Mouse (Mus musculus) lung, postnatal 0 days (tissue): ENCODE data around the gene Foxm1. TPM values are rescaled to one million over a fixed set of nuclear protein-coding genes. Genes with fewer than 3 reads are reported as not detected.
"Not testable (repeated sequence)": the region's sequence is repeated elsewhere in the genome, so short reads cannot be mapped to it uniquely, and the experiment has no call there.

ENCODE experiments used
- ATAC-seq: fragments of 200-750 bp; cut with Nextera tagmentation; 2 replicates; pipeline ENCODE4 v1.8.0; 2017; ENCODE audit warnings: moderate library complexity
- DNase-seq: peaks from one replicate; pipeline ENCODE4 v3.0.0-alpha.2; 2016; ENCODE audit warnings: low spot score
- H3K27ac ChIP-seq: fragments of 300-500 bp; sonication (generic); 2 replicates; pipeline ENCODE4 v1.5.1; 2014; ENCODE audit warnings: antibody characterized with exemption, mild to moderate bottlenecking, low read length, mixed read lengths
- H3K27me3 ChIP-seq: fragments of 300-500 bp; sonication (generic); replicated peaks from 2 replicates; pipeline ENCODE4 v1.6.1; 2014; ENCODE audit warnings: low read length, mixed read lengths; ENCODE audit not compliant: insufficient read depth
- H3K36me3 ChIP-seq: fragments of 300-500 bp; sonication (generic); 2 replicates; pipeline ENCODE4 v1.6.1; 2014; ENCODE audit warnings: low read length, mixed read lengths; ENCODE audit not compliant: insufficient read depth
- H3K4me1 ChIP-seq: fragments of 300-500 bp; sonication (generic); 2 replicates; pipeline ENCODE4 v1.6.1; 2014; ENCODE audit warnings: antibody characterized with exemption, low read depth, low read length, mixed read lengths; ENCODE audit not compliant: insufficient read depth
- H3K4me2 ChIP-seq: fragments of 300-500 bp; sonication (generic); replicated peaks from 2 replicates; pipeline ENCODE4 v1.6.1; 2014; ENCODE audit warnings: low read depth, mild to moderate bottlenecking, low read length, moderate library complexity, mixed read lengths
- H3K4me3 ChIP-seq: fragments of 300-500 bp; sonication (generic); 2 replicates; pipeline ENCODE4 v1.5.1; 2014; ENCODE audit warnings: low read depth, low read length
- H3K9ac ChIP-seq: fragments of 300-500 bp; sonication (generic); replicated peaks from 2 replicates; pipeline ENCODE4 v1.6.1; 2014; ENCODE audit warnings: low read depth, mild to moderate bottlenecking
- H3K9me3 ChIP-seq: fragments of 300-500 bp; sonication (generic); 2 replicates; pipeline ENCODE4 v1.6.1; 2016; ENCODE audit warnings: low read length, mixed read lengths
- CTCF ChIP-seq: IDR thresholded peaks from 2 replicates; pipeline ENCODE4 v1.5.1; 2016; ENCODE audit warnings: antibody characterized with exemption, mild to moderate bottlenecking
- EP300 ChIP-seq: IDR thresholded peaks from 2 replicates; pipeline ENCODE4 v1.6.1; 2016; ENCODE audit warnings: antibody characterized with exemption, mild to moderate bottlenecking, control low read depth
- WGBS: fragments of 180-500 bp; shearing (Covaris S2); extraction: QIAGEN DNeasy Blood & Tissue Kit; methylation state at CpG from one replicate; pipeline ENCODE4 v1.1.7; 2014; 5-methylcytosine and 5-hydroxymethylcytosine counted together
- polyA plus RNA-seq: library from polyadenylated mRNA; unstranded; fragments of >200 nt; fragmentation: Nextera tagmentation; extraction: Ambion mirVana; gene quantifications from 2 replicates; pipeline ENCODE4 v1.2.1, GENCODE M21; 2015

The Foxm1 gene
- polyA plus RNA-seq, 1 experiment from 2014 or later = 1.3 TPM

DNA sequence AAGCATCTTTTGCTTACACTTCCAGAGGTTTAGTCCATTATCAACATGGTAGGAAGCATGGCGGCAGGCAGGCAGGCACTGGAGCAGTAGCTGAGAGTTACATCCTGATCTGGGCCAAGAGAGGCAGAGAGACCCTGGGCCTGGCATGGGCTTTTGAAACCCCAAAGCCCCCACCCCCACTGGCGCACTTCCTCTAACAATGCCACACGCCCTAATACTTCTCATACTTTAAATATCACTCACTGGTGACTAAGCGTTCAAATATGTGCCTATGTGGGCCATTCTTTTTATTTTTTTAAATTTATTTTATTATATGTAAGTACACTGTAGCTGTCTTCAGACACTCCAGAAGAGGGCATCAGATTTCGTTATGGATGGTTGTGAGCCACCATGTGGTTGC, 3.7 kb downstream of the Foxm1 start:
- Histone ChIP-seq H3K9ac (no peak overlapping the region), H3K27me3 (no peaks in the 10 kb centered on the region), H3K4me2 (no peak overlapping the region), H3K27ac (no peak overlapping the region), H3K9me3 (no peaks in the 10 kb centered on the region), H3K4me3 (no peak overlapping the region), H3K36me3 (peaks cover 4% of the 10 kb centered on the region; the same call in 1 of the 2 replicates), H3K4me1 (no peaks in the 10 kb centered on the region)
- no peak for ATAC-seq
- TF ChIP-seq CTCF (no peak), EP300 (no peak)
- DNase-seq = no peak
- 80% methylated on average over 5 of the region's 5 CpGs for WGBS

DNA sequence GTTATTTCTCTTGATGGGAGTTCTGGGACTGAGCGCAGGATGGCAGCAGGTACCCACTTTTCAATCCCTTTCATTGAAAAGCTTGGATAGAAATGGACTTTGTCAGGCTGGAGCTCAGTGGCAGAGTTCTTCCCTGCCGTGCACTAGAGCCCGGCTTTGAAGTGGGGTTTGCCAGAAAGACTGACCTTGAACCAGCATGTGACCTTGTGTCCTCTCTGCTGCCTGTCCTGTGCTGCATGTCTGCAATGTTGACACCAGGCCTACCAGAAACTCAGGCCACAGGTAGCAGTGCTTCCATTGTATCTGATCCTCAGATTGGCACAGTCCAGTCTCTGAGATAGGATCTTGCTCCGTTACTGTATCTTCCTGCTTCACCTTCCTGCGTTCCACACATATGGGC, 7.3 kb downstream of the Foxm1 start:
- DNase-seq = no peak
- Histone ChIP-seq H3K4me1 (no peaks in the 10 kb centered on the region), H3K9me3 (no peaks in the 10 kb centered on the region), H3K36me3 (peaks cover 8% of the 10 kb centered on the region; the same call in 1 of the 2 replicates), H3K4me2 (no peak overlapping the region), H3K27me3 (no peaks in the 10 kb centered on the region), H3K4me3 (no peak overlapping the region), H3K27ac (no peak overlapping the region), H3K9ac (no peak overlapping the region)
- no peak for TF ChIP-seq EP300
- no peak for TF ChIP-seq CTCF
- ATAC-seq = no peak
- 90% methylated on average over 5 of the region's 5 CpGs for WGBS

DNA sequence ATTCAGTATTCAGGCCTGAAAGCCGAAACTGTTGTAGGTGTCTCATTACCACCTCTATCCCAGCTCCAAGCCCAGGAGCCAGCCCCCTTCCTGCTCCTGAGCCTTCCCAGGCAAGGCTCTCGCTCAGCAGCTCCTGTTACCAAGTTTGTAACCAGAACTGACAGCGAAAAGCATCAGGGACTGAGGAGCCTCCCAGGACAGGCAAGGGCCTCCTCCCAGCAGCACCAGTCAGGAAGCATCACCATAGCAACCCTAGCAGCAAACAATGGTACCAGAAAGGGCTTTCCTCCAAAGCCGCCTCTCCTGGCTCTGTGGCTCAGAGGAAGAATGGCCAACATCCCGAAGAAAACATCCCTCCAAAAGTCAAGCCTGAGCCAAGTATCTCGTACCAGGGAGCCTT, 12.4 kb downstream of the Foxm1 start, which contains the start of the genes Tex52 and Gm44596:
Gene Tex52 (plus strand): TSS at position 265 of the 400 bp plus-strand sequence.
Gene Gm44596 (plus strand): TSS at position 312 of the 400 bp plus-strand sequence.
- peak; percentile 68 for ATAC-seq
- Histone ChIP-seq H3K4me3 (no peak within 1 kb of the TSS), H3K4me2 (no peak within 1 kb of the TSS), H3K9me3 (no peaks in the 10 kb centered on the region), H3K9ac (no peak within 1 kb of the TSS), H3K27ac (no peak within 1 kb of the TSS), H3K27me3 (no peaks in the 10 kb centered on the region), H3K4me1 (no peaks in the 10 kb centered on the region), H3K36me3 (peaks cover 8% of the 10 kb centered on the region; the same call in 1 of the 2 replicates)
- TF ChIP-seq EP300 (no peak), CTCF (no peak)
- 46% methylated on average over 6 of the region's 6 CpGs for WGBS
- DNase-seq = peak; percentile 40

DNA sequence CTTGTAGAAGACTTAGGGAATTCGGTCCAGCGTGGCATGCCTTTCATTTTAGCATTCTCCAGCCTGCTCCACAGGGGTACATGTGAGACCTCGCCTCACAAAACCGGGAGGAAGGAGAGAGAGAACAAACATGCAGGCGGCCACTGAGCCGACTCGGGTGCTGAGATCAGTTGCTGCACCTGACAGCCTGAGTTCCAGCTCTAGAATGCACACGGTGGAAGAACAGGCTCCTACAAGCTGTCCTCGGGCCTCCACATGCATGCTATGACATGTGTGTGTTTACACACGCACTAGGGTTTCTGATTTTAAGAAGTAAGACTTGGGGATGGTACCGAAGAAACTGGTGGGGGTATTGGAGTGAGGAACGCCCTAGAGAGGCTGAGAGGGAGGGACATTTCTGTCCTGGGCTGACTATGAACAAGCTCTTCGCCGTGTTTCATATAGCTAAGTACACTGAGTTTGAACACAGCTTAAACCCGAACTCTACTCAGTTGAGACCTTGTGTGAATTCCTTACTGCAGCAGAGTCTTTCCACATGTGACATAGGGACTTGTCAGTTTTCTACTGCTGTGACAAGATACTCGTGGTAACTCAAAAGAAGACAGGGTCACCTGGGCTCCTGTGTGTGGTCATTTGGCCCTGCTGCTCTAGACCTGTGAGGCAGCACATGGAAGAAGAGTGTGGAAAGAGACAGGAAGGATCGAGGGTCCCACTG, 13.8 kb downstream of the Foxm1 start:
- no peak overlapping the region for H3K9ac ChIP-seq
- H3K4me2 ChIP-seq = no peak overlapping the region
- no peaks in the 10 kb centered on the region for H3K4me1 ChIP-seq
- no peaks in the 10 kb centered on the region for H3K9me3 ChIP-seq
- H3K36me3 ChIP-seq = 0 out of 2 replicates have a peak, but pooled peaks cover 3% of the 10 kb centered on the region
- no peak for DNase-seq
- no peak overlapping the region for H3K4me3 ChIP-seq
- ATAC-seq = no peak
- no peak for TF ChIP-seq EP300
- no peak for TF ChIP-seq CTCF
- no peak overlapping the region for H3K27ac ChIP-seq
- H3K27me3 ChIP-seq = no peaks in the 10 kb centered on the region
- 81% methylated on average over 17 of the region's 17 CpGs for WGBS

DNA sequence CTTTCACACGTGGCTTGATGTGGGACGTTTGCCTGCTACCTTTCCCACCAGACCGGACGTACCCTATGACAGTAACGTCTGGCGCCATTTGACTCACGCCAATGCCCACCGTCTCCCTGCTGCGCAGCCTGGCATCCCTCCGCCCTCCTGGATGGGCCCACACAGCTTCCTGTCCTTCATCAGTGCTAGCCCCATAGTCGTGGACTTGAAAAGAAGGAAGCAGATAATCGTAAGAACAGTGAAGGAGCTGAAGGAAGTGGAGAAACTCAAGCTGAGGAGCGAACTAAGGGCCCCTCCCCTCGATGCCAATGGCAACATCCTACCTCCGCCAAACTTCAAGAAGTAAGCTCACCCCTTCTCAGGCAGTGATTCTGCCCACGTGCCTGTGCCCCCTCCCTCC, 16.9 kb downstream of the Foxm1 start:
- Histone ChIP-seq H3K9me3 (no peaks in the 10 kb centered on the region), H3K27ac (no peak overlapping the region), H3K4me2 (no peak overlapping the region), H3K4me1 (no peaks in the 10 kb centered on the region), H3K4me3 (no peak overlapping the region), H3K9ac (no peak overlapping the region), H3K36me3 (no peaks in the 10 kb centered on the region), H3K27me3 (no peaks in the 10 kb centered on the region)
- TF ChIP-seq EP300 = no peak
- TF ChIP-seq CTCF = no peak
- 76% methylated on average over 16 of the region's 16 CpGs for WGBS
- ATAC-seq (no peak), DNase-seq (no peak)

DNA sequence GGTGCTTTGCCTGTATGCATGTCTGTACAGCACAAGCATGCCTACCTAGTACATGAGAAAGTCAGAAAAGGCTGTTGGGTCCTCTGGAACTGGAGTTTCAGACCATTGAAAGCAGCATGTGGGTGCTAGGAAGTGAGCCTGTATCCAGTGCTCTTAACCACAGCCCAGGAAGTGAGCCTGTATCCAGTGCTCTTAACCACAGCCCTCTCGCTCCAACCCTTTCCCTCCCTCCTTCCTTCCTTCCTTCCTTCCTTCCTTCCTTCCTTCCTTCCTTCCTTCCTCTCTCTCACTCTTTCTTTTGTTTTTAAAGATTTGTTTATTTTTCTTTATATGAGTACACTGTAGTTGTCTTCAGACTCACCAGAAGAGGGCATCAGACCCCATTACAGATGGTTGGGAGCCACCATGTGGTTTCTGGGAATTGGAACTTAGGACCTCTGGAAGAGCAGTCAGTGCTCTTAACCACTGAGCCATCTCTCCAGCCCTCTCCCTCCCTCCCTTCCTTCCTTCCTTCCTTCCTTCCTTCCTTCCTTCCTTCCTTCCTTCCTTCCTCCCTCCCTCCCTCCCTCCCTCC, 17.9 kb downstream of the Foxm1 start:
- not testable (repeated sequence) for H3K36me3 ChIP-seq, H3K9me3 ChIP-seq, H3K4me3 ChIP-seq, ATAC-seq, H3K4me2 ChIP-seq, H3K27ac ChIP-seq, DNase-seq, H3K4me1 ChIP-seq, H3K9ac ChIP-seq, H3K27me3 ChIP-seq
- WGBS = 37% methylated on average over 1 of the region's 1 CpGs
- TF ChIP-seq CTCF = peak; percentile 34
